Comparison of ENCODE assay signal across 16 mouse cellular contexts in the genomic region with DNA sequence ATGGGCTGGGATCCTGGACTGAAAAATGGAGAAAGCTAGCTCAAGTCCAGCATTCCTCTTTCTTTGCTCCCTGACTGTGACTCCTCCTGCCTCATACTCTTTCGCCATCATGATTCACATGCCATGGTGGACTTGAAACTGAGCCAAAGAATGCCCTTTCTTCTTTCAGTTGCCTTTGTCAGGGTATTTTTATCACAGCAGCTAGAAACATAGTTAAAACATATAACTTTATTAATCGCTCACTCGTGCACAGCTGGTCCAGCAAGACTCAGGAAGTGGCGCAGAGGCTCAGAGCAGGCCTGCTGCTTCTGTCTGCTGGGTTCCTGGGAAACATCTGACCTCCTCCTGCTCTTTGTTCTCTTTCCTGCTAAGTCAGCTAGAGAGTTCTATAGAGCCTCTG.
A peak's percentile ranks its signal among the peaks of the same experiment; 100 is the strongest.
DNase-seq lines count a peak whose midpoint lies in the region; ATAC-seq and TF ChIP-seq lines count a peak whose summit lies in the region.
"Had no signal": no experiment of that assay in that cellular context is flagged by ENCODE, and none has a peak within 500 bp of the region (broad histone marks: within the 10 kb centered on the region; RNA-seq: fewer than 3 reads in every experiment).

No protein-coding gene starts in this region.

- WGBS in heart, embryonic 16.5 days = 41% methylated on average over 4 of the region's 4 CpGs
- WGBS in thymus, adult 2 months = 24% methylated on average over 4 of the region's 4 CpGs
- WGBS in limb, embryonic 14.5 days = 42% methylated on average over 4 of the region's 4 CpGs
- 81% methylated on average over 4 of the region's 4 CpGs for WGBS in hindbrain, embryonic 13.5 days

- CTCF ChIA-PET in Patski (lab: Charles Lee) = no interaction called here

- peaks cover 13% of the 10 kb centered on the region for H3K4me1 ChIP-seq in heart, embryonic 16.5 days (ENCODE audit: control insufficient read depth, insufficient read depth, low read length)
- H3K4me1 ChIP-seq in thymus, adult 2 months (replicated peaks; ENCODE audit: control insufficient read depth, insufficient read depth, low read length) = peaks cover 66% of the 10 kb centered on the region
- H3K4me1 ChIP-seq in limb, embryonic 14.5 days (ENCODE audit: control insufficient read depth, insufficient read depth, low read length) = no peaks in the 10 kb centered on the region; the same call in 1 of the 2 replicates
- 0 out of 2 replicates have a peak, but pooled peaks cover 8% of the 10 kb centered on the region for H3K4me1 ChIP-seq in hindbrain, embryonic 13.5 days (replicated peaks)
- H3K4me1 ChIP-seq: hindbrain, embryonic 15.5 days; midbrain, embryonic 15.5 days had no signal

- H3K36me3 ChIP-seq in heart, embryonic 16.5 days (ENCODE audit: control insufficient read depth, insufficient read depth) = no peaks in the 10 kb centered on the region
- no peaks in the 10 kb centered on the region for H3K36me3 ChIP-seq in thymus, adult 2 months (ENCODE audit: control insufficient read depth, insufficient read depth, low read length)
- no peaks in the 10 kb centered on the region for H3K36me3 ChIP-seq in limb, embryonic 14.5 days (ENCODE audit: control insufficient read depth, insufficient read depth, low read length)
- no peaks in the 10 kb centered on the region for H3K36me3 ChIP-seq in hindbrain, embryonic 13.5 days
- H3K36me3 ChIP-seq: hindbrain, embryonic 15.5 days; midbrain, embryonic 15.5 days; neural tube, embryonic 12.5 days had no signal

- no peak overlapping the region for H3K4me2 ChIP-seq in heart, embryonic 16.5 days (ENCODE audit: low read depth, low read length)
- no peak overlapping the region for H3K4me2 ChIP-seq in limb, embryonic 14.5 days (replicated peaks; ENCODE audit: low read depth, low read length, severe bottlenecking)
- H3K4me2 ChIP-seq in hindbrain, embryonic 13.5 days = no peak overlapping the region
- H3K4me2 ChIP-seq: hindbrain, embryonic 15.5 days; midbrain, embryonic 15.5 days; neural tube, embryonic 12.5 days had no signal

- no peak for TF ChIP-seq POLR2A in thymus, adult 2 months (IDR thresholded peaks at IDR 0.05; ENCODE audit: control insufficient read depth, extremely low read depth, insufficient read depth, low read length, poor library complexity)
- TF ChIP-seq POLR2A in limb, embryonic 14.5 days (IDR thresholded peaks at IDR 0.05; ENCODE audit: borderline replicate concordance, extremely low read depth, insufficient read depth, insufficient read length) = no peak

- peak overlapping the region; percentile 66 for H3K27ac ChIP-seq in heart, embryonic 16.5 days (ENCODE audit: low read length)
- H3K27ac ChIP-seq in thymus, adult 2 months (ENCODE audit: control insufficient read depth, insufficient read depth, low read length) = peak overlapping the region; percentile 94
- H3K27ac ChIP-seq in limb, embryonic 14.5 days (replicated peaks; ENCODE audit: low read depth, low read length) = peak overlapping the region; percentile 38; the same call in 1 of the 2 replicates
- H3K27ac ChIP-seq in hindbrain, embryonic 13.5 days = no peak overlapping the region
- H3K27ac ChIP-seq: hindbrain, embryonic 15.5 days; macrophage; midbrain, embryonic 15.5 days; neural tube, embryonic 12.5 days had no signal

- no peak overlapping the region for H3K9ac ChIP-seq in heart, embryonic 16.5 days (ENCODE audit: low read length)
- no peak overlapping the region for H3K9ac ChIP-seq in limb, embryonic 14.5 days (ENCODE audit: low read depth, low read length, severe bottlenecking)
- H3K9ac ChIP-seq in hindbrain, embryonic 13.5 days = no peak overlapping the region
- H3K9ac ChIP-seq: hindbrain, embryonic 15.5 days; midbrain, embryonic 15.5 days; neural tube, embryonic 12.5 days had no signal

- no peaks in the 10 kb centered on the region for H3K9me3 ChIP-seq in heart, embryonic 16.5 days (replicated peaks; ENCODE audit: control insufficient read depth, low read length)
- no peaks in the 10 kb centered on the region for H3K9me3 ChIP-seq in limb, embryonic 14.5 days (ENCODE audit: control insufficient read depth, low read length)
- no peaks in the 10 kb centered on the region for H3K9me3 ChIP-seq in hindbrain, embryonic 13.5 days
- H3K9me3 ChIP-seq: hindbrain, embryonic 15.5 days; midbrain, embryonic 15.5 days; neural tube, embryonic 12.5 days had no signal

- DNase-seq in heart, adult 8-10 months (ENCODE audit: low spot score) = no peak
- no peak for DNase-seq in thymus, adult 2 months
- DNase-seq in thymus, adult 18-20 months = no peak
- peak; percentile 19 for DNase-seq in Patski (ENCODE audit: low read depth, low spot score)
- no peak for DNase-seq in limb, embryonic 14.5 days (ENCODE audit: low spot score)
- DNase-seq in layer of hippocampus, postnatal 25 days (ENCODE audit: extremely low spot score in 1 of 2, low spot score in 1 of 2) = no peak
- DNase-seq: cerebellum, adult 11 months; heart, adult 18-20 months; retina, postnatal 1 day had no signal

- no peak for ATAC-seq in heart, embryonic 16.5 days (replicated peaks; ENCODE audit: extremely low read depth, insufficient read depth, low FRiP score)
- ATAC-seq in Patski = no peak
- ATAC-seq in limb, embryonic 14.5 days (ENCODE audit: low FRiP score, low read depth) = no peak
- ATAC-seq in hindbrain, embryonic 13.5 days (ENCODE audit: low FRiP score) = no peak
- ATAC-seq: midbrain, embryonic 15.5 days had no signal

- no peaks in the 10 kb centered on the region for H3K27me3 ChIP-seq in heart, embryonic 16.5 days (ENCODE audit: control insufficient read depth, insufficient read depth, low read length)
- H3K27me3 ChIP-seq in thymus, adult 2 months (ENCODE audit: control insufficient read depth, insufficient read depth, low read length) = no peaks in the 10 kb centered on the region
- H3K27me3 ChIP-seq in Patski = no peaks in the 10 kb centered on the region
- no peaks in the 10 kb centered on the region for H3K27me3 ChIP-seq in limb, embryonic 14.5 days (ENCODE audit: control insufficient read depth, insufficient read depth, low read length)
- H3K27me3 ChIP-seq in hindbrain, embryonic 13.5 days = no peaks in the 10 kb centered on the region
- H3K27me3 ChIP-seq: hindbrain, embryonic 15.5 days; midbrain, embryonic 15.5 days; neural tube, embryonic 12.5 days had no signal

- POLR2A ChIA-PET in Patski (lab: Charles Lee) = no interaction called here

- no peak for TF ChIP-seq CTCF in thymus, adult 2 months (IDR thresholded peaks at IDR 0.05; ENCODE audit: borderline replicate concordance, control insufficient read depth, extremely low read depth, insufficient read depth, low read length, poor library complexity)
- no peak for TF ChIP-seq CTCF in Patski (IDR thresholded peaks at IDR 0.05)

- H3K4me3 ChIP-seq in heart, embryonic 16.5 days (ENCODE audit: low read length) = no peak overlapping the region
- no peak overlapping the region for H3K4me3 ChIP-seq in thymus, adult 2 months (ENCODE audit: control insufficient read depth, insufficient read depth, low read length)
- no peak overlapping the region for H3K4me3 ChIP-seq in limb, embryonic 14.5 days (replicated peaks; ENCODE audit: low read length)
- H3K4me3 ChIP-seq in hindbrain, embryonic 13.5 days = no peak overlapping the region
- H3K4me3 ChIP-seq: erythroblast, embryonic 14.5 days; hindbrain, embryonic 15.5 days; midbrain, embryonic 15.5 days; neural tube, embryonic 12.5 days had no signal

- in situ Hi-C loops in Patski (cut with MboI; ENCODE audit: low pct_unique_long_range_greater_than_20kb) = no loop called here
